Mouse (Mus musculus) neutrophil, adult 83 days (primary cell): ENCODE data around the gene Klrg2. TPM values are rescaled to one million over a fixed set of nuclear protein-coding genes. Genes with fewer than 3 reads are reported as not detected.

ENCODE experiments used
- total RNA-seq, 2 experiments: library from RNA; stranded (reverse); gene quantifications; one replicate each; pipeline ENCODE4 v1.2.4; 2023

Gene Klrg2
- under 1 TPM in 1 of 2 experiments, not detected in 1; 0.11 TPM for total RNA-seq

GRCm38 (mm10) chr6:38636852-38637618 lies at the start of gene Klrg2:
Gene Klrg2, minus strand, starts transcription at chr6:38637242.

GRCm38 (mm10) chr6:38662714-38663615 lies 25.9 kb upstream of the Klrg2 start, which contains the start of gene Clec2l:
Gene Clec2l, plus strand, starts transcription at chr6:38663069.

Other genes starting within 250 kb of the Klrg2 start
- 10 to 100 TPM; 26.2 to 28.5 TPM for gene Ubn2, start 203.3 kb downstream of the Klrg2 start, total RNA-seq
- gene Fmc1, start 103.7 kb downstream of the Klrg2 start, total RNA-seq = 10 to 100 TPM; 20.5 to 23.4 TPM
- gene Luc7l2, start 85.9 kb downstream of the Klrg2 start, total RNA-seq = 100 to 1,000 TPM; 251 to 272 TPM
- gene Clec2l, start 25.8 kb upstream of the Klrg2 start, total RNA-seq = not detected
- gene Tbxas1, start 238.2 kb upstream of the Klrg2 start, total RNA-seq = 10 to 100 TPM; 37.7 to 49.0 TPM
- gene Hipk2, start 238.9 kb upstream of the Klrg2 start, total RNA-seq = 10 to 100 TPM; 75.6 to 83.9 TPM